Mouse (Mus musculus) heart, embryonic 14.5 days (tissue): Measurements from ENCODE around the gene Vps13d. TPM values are rescaled to one million over a fixed set of nuclear protein-coding genes. Genes with fewer than 3 reads are reported as not detected.

Experiments
- ATAC-seq: fragments of 200-750 bp; cut with Nextera tagmentation; 2 replicates; pipeline ENCODE4 v1.8.0; 2017; ENCODE audit warnings: low read depth, moderate TSS enrichment; ENCODE audit not compliant: insufficient number of reproducible peaks, insufficient read depth, low FRiP score
- H3K27ac ChIP-seq, 2 experiments: fragments of 200-500 bp in 1 of 2; fragments of 300-500 bp in 1 of 2; sonication (generic) in 1 of 2; replicated peaks in 1 of 2; 2 replicates each; pipeline ENCODE4 v1.5.1; 2012 to 2014; ENCODE audit warnings: low read depth in 2 of 2, low read length in 2 of 2, control low read depth in 1 of 2, mild to moderate bottlenecking in 1 of 2, mixed read lengths in 1 of 2; ENCODE audit not compliant: control insufficient read depth in 1 of 2, insufficient read depth in 1 of 2
- H3K27me3 ChIP-seq: fragments of 300-500 bp; sonication (generic); 2 replicates; pipeline ENCODE4 v1.6.1; 2014; ENCODE audit warnings: mild to moderate bottlenecking, low read length, control low read depth; ENCODE audit not compliant: control insufficient read depth, insufficient read depth
- H3K36me3 ChIP-seq: fragments of 300-500 bp; sonication (generic); 2 replicates; pipeline ENCODE4 v1.6.1; 2014; ENCODE audit warnings: mild to moderate bottlenecking, control low read depth, low read length, mixed read lengths; ENCODE audit not compliant: control insufficient read depth, insufficient read depth
- H3K4me1 ChIP-seq, 2 experiments: fragments of 200-500 bp in 1 of 2; fragments of 300-500 bp in 1 of 2; sonication (generic) in 1 of 2; 2 replicates each; pipeline ENCODE4 v1.6.1; 2012 to 2014; ENCODE audit warnings: low read length in 2 of 2, control low read depth in 1 of 2, mixed read lengths in 1 of 2; ENCODE audit not compliant: control insufficient read depth in 2 of 2, insufficient read depth in 2 of 2
- H3K4me2 ChIP-seq: fragments of 300-500 bp; sonication (generic); 2 replicates; pipeline ENCODE4 v1.6.1; 2014; ENCODE audit warnings: mild to moderate bottlenecking, low read length
- H3K4me3 ChIP-seq, 2 experiments: fragments of 200-500 bp in 1 of 2; fragments of 300-500 bp in 1 of 2; sonication (generic) in 1 of 2; 2 replicates each; pipeline ENCODE4 v1.5.1; 2012 to 2014; ENCODE audit warnings: low read length in 2 of 2, mild to moderate bottlenecking in 2 of 2, control low read depth in 1 of 2, low read depth in 1 of 2, moderate library complexity in 1 of 2; ENCODE audit not compliant: control insufficient read depth in 1 of 2, insufficient read depth in 1 of 2
- H3K9ac ChIP-seq: fragments of 300-500 bp; sonication (generic); 2 replicates; pipeline ENCODE4 v1.6.1; 2014; ENCODE audit warnings: mild to moderate bottlenecking, low read length
- H3K9me3 ChIP-seq: fragments of 300-500 bp; sonication (generic); 2 replicates; pipeline ENCODE4 v1.6.1; 2016; ENCODE audit warnings: low read length, control low read depth; ENCODE audit not compliant: control insufficient read depth
- WGBS: fragments of 180-500 bp; shearing (Covaris S2); extraction: QIAGEN DNeasy Blood & Tissue Kit; methylation state at CpG from one replicate; pipeline ENCODE4 v1.1.7; 2014; 5-methylcytosine and 5-hydroxymethylcytosine counted together
- polyA plus RNA-seq: library from polyadenylated mRNA; unstranded; fragments of >200 nt; fragmentation: Nextera tagmentation; extraction: Ambion mirVana; gene quantifications from 2 replicates; pipeline ENCODE4 v1.2.1, GENCODE M21; 2014

Vps13d gene
- polyA plus RNA-seq, 1 experiment from 2014 or later = 11.9 TPM

- H3K36me3 ChIP-seq = peaks cover 90% of the 10 kb centered on the region
- peaks cover 2 to 12% of the 10 kb centered on the region in 2 experiments; a peak in 1 of 4 replicates for H3K4me1 ChIP-seq
- H3K27me3 ChIP-seq = no peaks in the 10 kb centered on the region
- no peak overlapping the region for H3K9ac ChIP-seq
- H3K9me3 ChIP-seq = no peaks in the 10 kb centered on the region
- no peak overlapping the region for H3K27ac ChIP-seq
- 78% methylated on average over 5 of the region's 5 CpGs for WGBS
- H3K4me2 ChIP-seq = no peak overlapping the region
- no peak overlapping the region for H3K4me3 ChIP-seq
- no peak for ATAC-seq
Observed at GRCm38 (mm10) chr4:145150345-145151102, 44.3 kb downstream of the Vps13d start.

GRCm38 (mm10) chr4:145147006-145147961, 47.5 kb downstream of the Vps13d start:
- Histone ChIP-seq H3K27me3 (no peaks in the 10 kb centered on the region), H3K9ac (no peak overlapping the region), H3K4me1 (peaks cover 2 to 12% of the 10 kb centered on the region in 2 experiments; a peak in 1 of 4 replicates), H3K9me3 (no peaks in the 10 kb centered on the region), H3K36me3 (peaks cover 88% of the 10 kb centered on the region), H3K4me3 (no peak overlapping the region), H3K27ac (no peak overlapping the region), H3K4me2 (no peak overlapping the region)
- ATAC-seq = no peak
- WGBS = 42% methylated on average over 5 of the region's 5 CpGs

DNA sequence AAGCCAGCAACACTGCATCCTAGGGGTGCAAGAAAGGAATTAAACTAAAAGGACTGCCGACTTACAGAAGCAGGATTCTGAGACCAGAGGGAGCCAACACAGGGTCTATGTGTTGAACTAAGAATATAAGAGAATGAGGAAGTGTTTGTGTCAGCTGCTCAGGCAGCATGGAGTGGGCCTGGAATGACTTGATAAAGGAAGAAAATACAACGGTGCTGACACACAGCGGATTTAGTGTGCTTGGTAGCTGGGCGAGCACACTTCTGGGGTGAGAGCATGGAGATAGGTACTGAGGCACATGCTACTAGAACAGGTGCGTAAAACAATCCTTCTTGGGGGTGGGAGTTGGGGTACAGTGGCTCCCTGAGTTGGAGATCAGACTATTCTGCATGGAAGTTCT, 51.3 kb downstream of the Vps13d start:
- WGBS = 41% methylated on average over 5 of the region's 5 CpGs
- no peak overlapping the region for H3K9ac ChIP-seq
- H3K27me3 ChIP-seq = no peaks in the 10 kb centered on the region
- no peak overlapping the region for H3K4me2 ChIP-seq
- peaks cover 88% of the 10 kb centered on the region for H3K36me3 ChIP-seq
- no peak overlapping the region for H3K27ac ChIP-seq
- H3K4me3 ChIP-seq = no peak overlapping the region
- H3K4me1 ChIP-seq = peaks cover 2 to 12% of the 10 kb centered on the region in 2 experiments; a peak in 1 of 4 replicates
- H3K9me3 ChIP-seq = no peaks in the 10 kb centered on the region
- no peak for ATAC-seq

- Histone ChIP-seq H3K36me3 (peaks cover 95% of the 10 kb centered on the region), H3K4me1 (peaks cover 2 to 16% of the 10 kb centered on the region in 2 experiments; a peak in 3 of 4 replicates), H3K9me3 (no peaks in the 10 kb centered on the region), H3K9ac (no peak overlapping the region), H3K4me3 (no peak overlapping the region), H3K4me2 (no peak overlapping the region), H3K27me3 (no peaks in the 10 kb centered on the region), H3K27ac (peak overlapping the region; percentile 50 to 77)
- no peak for ATAC-seq
- 67% methylated on average over 1 of the region's 1 CpGs for WGBS
Observed at GRCm38 (mm10) chr4:145136705-145137104, 58.1 kb downstream of the Vps13d start.

DNA sequence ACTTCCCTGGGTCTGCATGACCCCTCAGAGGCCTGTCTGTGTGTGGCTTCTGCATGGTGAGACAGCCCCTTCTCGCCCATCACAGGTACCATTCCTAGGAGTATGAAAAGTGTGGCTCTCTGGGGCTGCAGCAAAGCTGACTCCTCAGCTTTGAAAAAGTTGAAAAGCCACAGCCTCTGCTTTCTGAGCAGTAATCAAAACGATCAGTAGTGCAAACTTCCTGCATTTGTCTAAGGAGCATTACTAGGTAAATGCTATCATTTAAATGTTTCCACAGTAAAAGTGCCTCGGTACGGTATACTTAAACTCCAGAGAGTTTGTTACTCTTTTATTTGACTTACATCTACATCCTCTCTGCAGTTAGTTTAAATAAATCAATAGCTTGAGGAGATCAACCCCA, 59.3 kb downstream of the Vps13d start:
- peaks cover 2 to 16% of the 10 kb centered on the region in 2 experiments; a peak in 3 of 4 replicates for H3K4me1 ChIP-seq
- no peaks in the 10 kb centered on the region for H3K27me3 ChIP-seq
- no peak overlapping the region for H3K9ac ChIP-seq
- no peak overlapping the region for H3K4me3 ChIP-seq
- no peak overlapping the region; a peak in 1 of 4 replicates for H3K27ac ChIP-seq
- 76% methylated on average over 4 of the region's 4 CpGs for WGBS
- no peak overlapping the region for H3K4me2 ChIP-seq
- H3K36me3 ChIP-seq = peaks cover 95% of the 10 kb centered on the region
- no peak for ATAC-seq
- no peaks in the 10 kb centered on the region for H3K9me3 ChIP-seq

- Histone ChIP-seq H3K4me1 (peaks cover 0 to 3% of the 10 kb centered on the region in 2 experiments; a peak in 1 of 4 replicates), H3K36me3 (peaks cover 93% of the 10 kb centered on the region), H3K9me3 (no peaks in the 10 kb centered on the region), H3K27ac (no peak overlapping the region), H3K4me2 (no peak overlapping the region), H3K27me3 (no peaks in the 10 kb centered on the region), H3K4me3 (no peak overlapping the region), H3K9ac (no peak overlapping the region)
- no peak for ATAC-seq
- 83% methylated on average over 1 of the region's 1 CpGs for WGBS
Observed at GRCm38 (mm10) chr4:145130772-145131171, 64.0 kb downstream of the Vps13d start.

DNA sequence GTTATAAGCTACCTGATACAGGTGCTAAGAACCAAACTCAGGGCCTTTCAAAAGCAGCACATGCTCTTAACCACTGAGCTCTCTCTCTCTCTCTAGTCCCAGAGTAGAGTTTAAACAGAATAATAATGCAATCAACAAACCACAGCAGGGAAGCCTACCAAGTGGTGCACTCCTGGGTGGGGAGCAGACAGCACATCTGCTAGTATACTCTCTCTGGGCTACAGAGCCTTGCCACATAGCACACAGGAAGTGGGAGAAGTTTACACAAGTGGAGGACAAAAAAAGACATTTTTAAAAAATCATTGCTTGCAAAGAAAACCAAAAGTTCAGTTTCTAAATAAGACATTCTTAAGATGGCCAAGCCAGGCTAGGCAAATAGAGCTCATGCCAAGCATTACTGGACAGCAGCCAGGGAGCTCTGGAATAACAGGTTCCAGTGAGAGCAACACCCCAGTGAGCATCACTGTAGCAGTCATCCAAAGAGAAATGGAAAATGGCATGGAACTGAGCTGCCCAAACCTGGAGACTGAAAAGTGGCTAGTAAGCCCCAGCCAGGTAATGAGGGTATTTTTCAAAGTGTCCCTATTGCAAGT, 64.8 kb downstream of the Vps13d start:
- Histone ChIP-seq H3K9me3 (no peaks in the 10 kb centered on the region), H3K27ac (no peak overlapping the region), H3K27me3 (no peaks in the 10 kb centered on the region), H3K9ac (no peak overlapping the region), H3K4me2 (no peak overlapping the region), H3K4me3 (no peak overlapping the region), H3K4me1 (peaks cover 0 to 4% of the 10 kb centered on the region in 2 experiments; a peak in 1 of 4 replicates), H3K36me3 (peaks cover 96% of the 10 kb centered on the region)
- ATAC-seq = no peak
